Mouse (Mus musculus) ES-E14 (cell line): Measurements from ENCODE around the gene Mtap.

Source experiments
- CHD2 ChIP-seq: IDR thresholded peaks from 2 replicates; pipeline ENCODE4 v1.6.1; 2014; ENCODE audit warnings: mild to moderate bottlenecking, low read depth, low read length, inconsistent platforms
- HCFC1 ChIP-seq: IDR thresholded peaks from 2 replicates; pipeline ENCODE4 v1.6.1; 2012; ENCODE audit warnings: low read length, inconsistent platforms, borderline replicate concordance; ENCODE audit not compliant: insufficient read depth
- MAFK ChIP-seq: IDR thresholded peaks from 2 replicates; pipeline ENCODE4 v1.6.1; 2014; ENCODE audit warnings: mild to moderate bottlenecking, low read depth, low read length, inconsistent platforms; ENCODE audit not compliant: insufficient read depth
- ZC3H11A ChIP-seq: IDR thresholded peaks from 2 replicates; pipeline ENCODE4 v1.6.1; 2012; ENCODE audit warnings: low read depth, mild to moderate bottlenecking, inconsistent platforms, low read length, borderline replicate concordance
- ZNF384 ChIP-seq: IDR thresholded peaks from 2 replicates; pipeline ENCODE4 v1.6.1; 2012; ENCODE audit warnings: low read depth, low read length, inconsistent platforms

- TF ChIP-seq HCFC1, result no peak
- no peak for TF ChIP-seq MAFK
- peak; percentile 12; the same call in 1 of the 2 replicates for TF ChIP-seq ZC3H11A
- no peak for TF ChIP-seq ZNF384
- no peak for TF ChIP-seq CHD2
These were observed 8.6 kb upstream of the Mtap start for GRCm38 (mm10) chr4:89128080-89128936.
